Mouse (Mus musculus) testis, postnatal 14 days (tissue): Measurements from ENCODE around the gene Vrtn.

Experiments
- DNase-seq: peaks from one replicate; pipeline ENCODE4 v3.0.0; 2021; ENCODE audit warnings: low spot score

Gene Vrtn

DNA sequence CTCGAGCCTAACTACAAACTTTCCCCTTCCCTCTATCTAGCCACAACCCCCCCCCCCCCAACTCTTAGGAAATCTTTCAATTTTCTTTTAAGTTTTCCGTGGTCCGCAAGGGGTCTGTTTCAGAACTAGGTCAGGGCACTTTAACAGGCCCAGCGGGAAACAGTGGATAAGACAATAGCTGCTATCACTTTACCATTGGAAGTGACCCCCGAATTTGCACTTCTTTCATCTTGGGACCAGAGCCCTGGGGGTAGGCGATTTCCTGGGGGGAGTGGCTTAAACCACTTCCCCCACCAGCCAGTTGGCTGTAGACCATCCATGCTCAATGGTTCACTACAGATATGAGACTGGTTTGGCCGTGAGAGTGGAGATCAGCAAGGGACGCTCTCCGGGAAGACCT, at the start of gene Vrtn:
TSS of gene Vrtn (plus strand) at position 366 of the 400 bp plus-strand sequence.
- DNase-seq = no peak

DNA sequence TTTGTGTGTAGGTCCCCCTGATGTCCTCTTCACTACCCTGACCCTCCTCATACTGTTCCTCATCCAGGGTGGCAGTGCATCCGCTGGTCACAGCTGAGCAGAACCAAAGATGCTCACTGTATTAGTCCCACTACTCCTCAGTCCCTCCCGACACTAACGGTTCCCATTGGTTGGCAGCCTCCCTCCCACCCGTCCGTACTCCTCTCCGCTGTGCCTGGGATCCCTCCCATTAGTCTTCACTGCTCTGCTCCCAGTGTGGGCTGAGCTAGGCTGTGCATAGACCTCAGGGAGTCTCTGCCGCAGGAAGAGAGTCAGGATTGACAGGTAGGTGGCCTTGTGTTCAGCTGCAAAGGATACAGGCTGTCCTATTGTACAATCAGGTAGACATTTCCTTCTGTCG, 42.5 kb upstream of the Vrtn start:
- no peak for DNase-seq

DNA sequence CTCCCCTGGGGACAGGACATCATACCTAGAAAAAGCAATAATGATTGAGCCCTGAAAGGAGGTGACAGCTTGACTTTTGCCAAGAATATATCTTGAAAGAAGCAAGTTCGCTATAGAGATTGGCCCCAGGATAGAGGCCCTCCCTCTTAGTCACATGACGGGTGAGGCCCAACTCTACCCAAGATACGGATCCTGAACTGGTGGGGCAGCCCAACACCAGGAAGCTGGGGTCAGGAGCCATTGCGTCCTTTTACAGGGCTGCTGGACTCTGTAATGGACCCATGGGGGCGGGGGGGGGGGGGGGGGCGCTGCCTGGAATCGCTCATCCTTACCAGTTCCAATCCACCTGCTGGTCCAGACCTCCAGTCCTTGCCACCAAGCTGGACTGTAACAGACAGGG, 36.8 kb upstream of the Vrtn start:
- DNase-seq = no peak

DNA sequence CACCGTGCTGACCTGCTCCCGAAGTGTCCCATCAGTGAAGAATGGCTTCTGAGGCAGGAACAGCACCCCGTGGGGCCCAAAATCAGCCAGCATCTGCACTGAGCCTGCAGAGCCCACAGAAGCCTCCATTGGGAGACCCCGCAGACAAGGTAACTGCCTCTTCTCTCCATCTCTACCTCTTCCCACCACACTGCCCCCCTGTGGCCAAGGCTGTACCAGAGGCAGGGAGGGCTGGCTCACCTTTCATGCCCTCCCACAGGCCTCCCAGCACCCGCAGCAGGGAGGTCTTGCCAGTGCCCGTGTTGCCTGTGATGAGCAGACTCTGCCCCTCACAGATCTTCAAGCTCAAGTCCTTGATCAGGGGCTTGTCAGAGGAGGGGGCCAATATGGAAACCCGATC, 35.0 kb upstream of the Vrtn start:
- no peak for DNase-seq

DNA sequence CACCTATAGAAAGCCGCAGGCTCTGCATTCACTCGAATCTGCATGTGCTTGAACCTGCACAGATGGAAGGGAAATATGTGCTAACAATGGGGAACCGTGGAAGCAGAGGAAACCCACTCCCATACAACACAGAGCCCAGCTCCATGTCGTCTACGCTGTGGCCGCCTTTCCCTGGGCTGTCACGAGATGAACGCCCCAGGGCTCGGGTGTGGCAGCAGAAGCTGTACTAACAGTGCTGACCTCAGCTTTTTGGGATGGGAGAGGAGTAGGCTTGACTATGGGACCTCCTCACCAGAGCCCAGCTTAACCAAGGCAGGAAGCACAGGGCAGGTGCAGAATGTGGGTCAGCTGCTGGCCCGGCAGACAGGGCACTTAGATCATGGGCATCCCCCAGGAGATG, 29.1 kb upstream of the Vrtn start:
- DNase-seq = no peak

DNA sequence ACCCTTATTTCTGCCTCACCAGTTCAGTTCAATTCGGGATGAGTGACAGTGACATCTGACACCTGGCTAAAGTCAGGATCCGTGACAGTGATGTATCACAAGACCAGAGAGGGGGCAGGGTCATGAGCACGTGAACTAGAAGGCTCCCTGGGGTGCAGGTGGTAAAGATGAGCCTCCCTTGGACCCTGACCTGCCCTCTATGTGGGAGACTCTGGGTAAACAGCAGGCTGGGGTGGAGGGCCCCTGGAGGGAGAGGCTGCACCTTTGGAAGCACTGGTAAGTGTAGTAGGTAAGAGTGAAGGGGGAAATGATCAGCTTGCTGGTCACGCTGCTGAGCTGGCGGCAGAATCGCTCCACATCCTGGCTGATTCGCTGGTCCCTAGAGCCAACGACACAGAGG, 28.3 kb upstream of the Vrtn start:
- no peak for DNase-seq

DNA sequence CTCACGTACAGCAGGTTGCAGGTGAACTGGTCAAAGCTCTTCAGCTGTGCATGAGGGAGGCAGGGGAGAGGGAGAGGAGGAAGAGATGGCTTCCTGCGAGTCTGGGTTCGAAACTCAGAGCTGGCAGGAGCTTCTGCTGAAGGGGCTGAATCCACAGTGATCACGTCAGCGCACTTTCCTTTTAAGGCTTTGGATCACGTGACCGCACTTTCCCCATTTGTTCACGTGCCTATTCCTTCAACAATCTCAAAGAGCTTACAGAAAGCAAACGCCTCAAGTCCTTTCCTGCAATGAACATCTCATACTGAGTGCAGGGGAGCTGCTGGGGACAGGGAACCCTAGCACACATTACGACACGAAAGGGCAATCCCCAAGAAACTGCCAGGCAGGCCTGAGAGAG, 26.8 kb upstream of the Vrtn start:
- DNase-seq = no peak

DNA sequence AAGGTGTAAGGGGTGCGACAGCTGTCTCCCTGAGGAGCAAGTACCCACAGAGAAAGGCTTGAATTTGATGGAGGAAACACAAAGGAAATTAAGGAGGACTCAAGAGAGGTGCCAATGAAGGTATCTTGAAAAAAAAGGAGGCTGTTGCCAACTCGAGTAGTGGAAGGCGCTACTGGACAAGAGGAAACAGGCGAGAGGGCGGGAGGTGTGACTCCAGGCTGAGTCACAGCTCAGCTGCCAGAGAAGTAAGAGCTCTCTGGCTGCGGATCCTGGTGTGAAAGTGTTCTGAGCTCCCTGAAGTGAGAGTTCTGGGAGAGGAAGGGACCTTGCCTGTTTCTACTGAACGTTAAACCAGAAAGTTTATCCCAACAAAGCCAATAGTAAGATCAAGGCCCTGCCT, 26.3 kb upstream of the Vrtn start:
- DNase-seq = no peak

DNA sequence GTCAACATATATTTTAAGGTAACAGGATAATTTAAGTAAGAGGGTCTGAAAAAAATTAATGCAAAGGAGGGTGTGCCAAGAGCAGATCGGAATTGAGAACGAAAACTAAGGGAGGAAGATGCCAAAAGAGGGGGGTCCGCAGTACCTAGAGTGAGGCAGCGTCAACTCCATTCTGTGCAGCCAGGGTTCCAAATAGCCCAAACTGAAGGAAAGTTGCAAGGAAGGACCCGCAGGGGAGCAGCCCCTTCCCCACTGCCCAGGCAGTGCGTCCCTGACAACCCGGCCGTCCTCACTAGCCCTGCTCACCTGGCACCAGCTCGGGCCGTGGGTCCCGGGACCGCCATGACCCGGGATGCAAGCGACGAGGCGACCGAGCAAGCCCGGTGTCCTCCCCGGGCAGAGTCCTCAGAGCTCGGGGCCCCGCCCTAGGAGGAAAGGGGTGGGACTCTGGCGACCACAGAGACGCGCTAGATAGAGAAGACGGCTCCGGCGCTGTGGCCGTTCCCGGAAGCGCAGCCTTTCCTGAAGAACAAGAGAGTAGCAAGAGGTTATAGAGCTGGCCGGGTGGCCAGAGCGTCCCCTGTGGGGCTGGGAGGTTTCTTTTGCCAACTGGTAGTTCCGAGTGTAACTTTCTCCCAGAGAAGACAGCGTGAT, 23.7 kb upstream of the Vrtn start, which contains the start of gene Abcd4:
TSS of gene Abcd4 (minus strand) at position 437 of the 654 bp plus-strand sequence.
- DNase-seq = peak; percentile 91

DNA sequence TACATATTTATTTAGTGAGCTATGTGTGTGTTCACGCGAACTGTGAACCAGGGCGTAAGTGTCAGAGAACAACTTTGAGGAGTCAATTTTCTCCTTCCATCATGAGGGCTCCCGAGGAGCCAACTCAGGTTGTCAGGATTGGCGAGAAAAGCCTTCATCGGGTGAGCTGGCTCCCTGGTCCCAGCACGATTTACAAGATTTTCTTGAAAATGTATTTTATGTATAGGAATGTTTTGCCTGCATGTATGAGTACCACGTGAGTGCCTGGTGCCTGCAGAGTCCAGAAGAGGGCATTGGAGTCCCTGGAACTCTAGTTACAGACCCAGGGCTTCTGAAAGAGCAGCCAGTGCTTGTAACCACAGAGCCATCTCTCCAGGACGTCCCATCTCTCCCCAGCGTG, 23.2 kb upstream of the Vrtn start:
- DNase-seq = no peak

DNA sequence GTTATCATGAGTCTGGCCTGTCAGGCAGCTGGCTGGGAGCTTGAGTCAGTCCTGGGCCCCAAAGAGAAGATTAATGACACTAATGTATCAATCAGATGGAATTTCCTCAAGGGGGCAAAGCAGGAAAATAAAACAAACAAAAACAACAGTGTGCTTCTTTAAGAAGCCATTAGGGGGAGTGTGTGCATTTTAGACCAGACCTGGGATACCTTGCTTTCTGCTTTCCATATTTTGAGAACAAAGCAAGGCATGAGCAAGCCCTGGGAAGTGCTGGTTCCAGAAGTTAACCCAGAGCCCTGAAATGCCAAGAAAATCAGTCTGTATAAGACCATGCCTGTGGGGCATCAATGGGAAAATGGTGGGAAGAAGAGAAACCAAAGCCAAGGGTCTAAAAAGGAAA, 19.8 kb upstream of the Vrtn start:
- no peak for DNase-seq

DNA sequence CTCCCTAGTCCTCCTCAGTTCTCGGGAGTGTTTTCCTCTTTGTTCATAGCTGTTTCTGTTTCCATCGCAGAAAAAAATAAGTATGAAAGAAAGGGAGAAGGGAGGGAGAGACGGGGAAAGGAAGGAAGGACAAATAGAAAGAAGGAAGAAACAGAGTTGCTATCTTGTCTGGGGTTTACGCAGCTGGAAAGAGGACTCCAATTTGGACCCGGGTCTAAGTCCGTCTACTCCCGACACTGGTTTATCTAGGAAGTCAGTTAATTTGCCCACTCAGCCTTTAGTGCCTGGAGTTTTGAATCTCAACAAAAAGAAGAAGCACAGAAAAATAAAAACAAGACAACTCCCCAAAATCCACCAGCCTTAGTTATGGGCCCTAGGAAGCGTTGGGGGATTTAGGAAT, 16.2 kb upstream of the Vrtn start:
- no peak for DNase-seq

DNA sequence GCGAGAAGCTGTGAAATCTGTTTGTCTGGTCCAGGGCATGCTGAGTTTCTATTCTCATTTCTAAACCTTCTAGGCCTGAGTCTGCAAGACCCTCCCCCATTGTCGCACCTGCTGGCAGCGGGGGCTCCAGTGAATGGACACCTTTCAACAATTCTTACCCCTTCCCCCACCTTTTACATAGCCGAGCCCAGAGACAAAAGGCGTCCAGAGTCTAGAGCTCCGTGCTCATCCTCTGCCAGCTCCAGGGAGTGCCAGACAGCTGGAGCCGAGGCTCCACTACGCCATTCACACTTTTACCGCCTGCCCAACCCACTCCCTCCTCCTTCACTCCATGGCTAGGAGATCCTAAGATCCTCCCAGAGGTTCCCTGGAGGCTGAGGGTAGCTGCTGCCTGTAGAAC, 15.7 kb upstream of the Vrtn start:
- no peak for DNase-seq

DNA sequence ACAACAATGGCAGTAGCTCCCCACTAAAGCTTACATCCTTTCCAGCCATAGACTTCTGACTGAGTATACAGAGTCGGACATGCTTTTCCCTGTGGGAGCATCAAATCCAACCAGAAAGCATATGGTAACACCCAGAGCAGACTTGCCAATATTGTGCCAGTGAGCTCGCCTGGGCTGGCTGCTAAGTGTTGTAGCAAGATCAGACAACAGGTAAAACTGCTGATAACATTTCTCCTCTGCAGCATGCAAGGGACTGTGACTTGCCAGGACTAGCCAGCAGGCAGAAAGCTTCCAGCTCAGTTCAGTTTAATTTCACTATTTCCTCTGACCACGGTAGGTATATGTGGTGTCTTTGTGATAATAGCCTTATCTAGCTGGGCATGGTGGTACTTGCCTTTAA, 9.0 kb upstream of the Vrtn start:
- no peak for DNase-seq

DNA sequence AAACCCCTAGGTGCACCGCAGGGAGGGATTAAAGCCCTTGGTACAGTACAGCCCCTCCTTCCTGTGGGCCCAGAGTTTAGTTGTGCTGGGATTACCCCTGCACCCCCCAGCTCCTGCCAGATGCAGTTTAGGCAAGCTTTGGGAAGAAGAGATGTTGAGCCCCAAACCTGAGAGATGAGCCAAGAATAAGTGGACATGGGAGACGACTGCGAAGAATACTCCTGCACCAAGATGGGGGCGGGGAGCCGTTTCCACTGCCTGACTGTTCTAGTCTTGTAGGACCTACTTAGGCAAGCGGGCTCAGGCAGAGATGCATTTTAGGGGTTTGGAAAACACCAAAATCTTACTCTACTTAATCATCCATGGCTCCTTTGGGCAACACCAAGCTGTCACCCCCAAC, 566 bp upstream of the Vrtn start:
- DNase-seq = no peak

DNA sequence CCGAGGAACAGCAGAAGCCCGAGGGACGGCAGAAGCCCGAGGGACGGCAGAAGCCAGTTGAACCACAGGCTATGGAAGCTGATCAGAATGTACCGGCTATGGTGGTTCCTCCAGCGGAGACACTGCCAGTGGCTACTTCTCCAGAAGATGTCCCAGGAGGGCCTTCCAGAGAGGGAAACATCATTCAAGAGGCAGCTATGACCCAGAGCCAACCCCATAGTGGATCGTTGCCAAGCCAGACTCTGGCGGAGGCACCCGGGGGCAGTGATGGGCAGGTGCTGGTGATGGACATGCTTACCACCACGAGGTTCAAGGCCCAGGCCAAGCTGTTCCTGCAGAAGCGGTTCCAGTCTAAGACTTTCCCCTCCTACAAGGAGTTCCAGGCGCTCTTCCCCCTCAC, 9.4 kb downstream of the Vrtn start:
- no peak for DNase-seq

DNA sequence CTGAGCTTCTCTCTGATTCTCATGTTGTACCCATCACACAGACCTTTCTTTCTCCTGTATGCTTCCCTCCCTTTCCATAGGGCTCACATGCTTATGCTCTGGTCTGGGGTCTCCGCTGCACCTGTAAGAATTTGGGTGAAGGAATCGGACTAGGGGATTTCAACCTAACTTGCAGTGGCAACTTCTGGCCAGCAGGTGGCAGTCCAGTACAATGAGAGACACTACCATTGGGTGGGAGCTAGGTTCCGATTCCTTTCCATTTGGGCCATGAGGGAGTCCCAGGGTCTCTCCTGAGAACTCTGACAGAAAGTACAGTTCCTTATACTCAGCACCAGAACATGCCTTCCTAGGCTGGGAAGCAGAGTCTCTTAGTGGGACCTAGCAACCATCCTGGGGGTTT, 13.1 kb downstream of the Vrtn start:
- peak; percentile 33 for DNase-seq

DNA sequence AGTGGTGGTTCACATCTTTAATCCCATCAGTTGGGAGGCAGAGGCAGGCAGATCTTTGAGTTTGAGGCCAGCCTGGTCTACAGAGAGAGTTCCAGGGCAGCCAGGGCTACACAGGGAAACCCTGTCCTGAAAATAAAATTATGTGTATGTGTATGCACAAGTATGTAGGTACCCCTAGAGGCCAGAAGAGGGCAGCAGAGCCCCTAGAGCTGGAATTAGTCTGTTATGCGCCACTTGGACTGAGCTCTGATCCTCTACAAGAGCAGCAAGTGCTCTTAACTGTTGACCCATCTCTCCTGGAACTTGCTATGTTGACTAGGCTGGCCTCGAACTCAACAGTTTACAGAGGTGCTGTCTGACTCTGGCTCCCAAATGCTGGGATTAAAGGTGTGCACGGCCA, 29.7 kb downstream of the Vrtn start:
- DNase-seq = no peak

DNA sequence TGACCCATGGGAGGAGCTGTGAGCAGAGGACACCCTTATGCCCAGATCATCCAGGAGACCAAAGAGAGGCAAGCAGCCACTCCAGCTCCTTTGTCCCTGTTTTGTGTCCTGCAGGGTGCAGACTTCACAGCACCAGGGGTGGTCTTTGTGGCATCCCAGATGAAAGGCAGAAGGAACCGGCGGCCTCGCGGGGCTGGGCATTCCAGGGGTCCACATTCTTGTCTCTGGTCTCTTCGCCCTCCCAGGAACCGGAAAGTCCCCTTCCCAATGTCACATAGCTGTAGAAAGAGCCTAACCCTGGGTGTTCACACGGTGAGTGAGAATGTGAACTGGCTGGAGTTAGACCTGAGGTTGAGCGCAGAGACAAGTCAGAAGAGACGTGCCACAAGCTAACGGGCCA, 30.8 kb downstream of the Vrtn start:
- no peak for DNase-seq

DNA sequence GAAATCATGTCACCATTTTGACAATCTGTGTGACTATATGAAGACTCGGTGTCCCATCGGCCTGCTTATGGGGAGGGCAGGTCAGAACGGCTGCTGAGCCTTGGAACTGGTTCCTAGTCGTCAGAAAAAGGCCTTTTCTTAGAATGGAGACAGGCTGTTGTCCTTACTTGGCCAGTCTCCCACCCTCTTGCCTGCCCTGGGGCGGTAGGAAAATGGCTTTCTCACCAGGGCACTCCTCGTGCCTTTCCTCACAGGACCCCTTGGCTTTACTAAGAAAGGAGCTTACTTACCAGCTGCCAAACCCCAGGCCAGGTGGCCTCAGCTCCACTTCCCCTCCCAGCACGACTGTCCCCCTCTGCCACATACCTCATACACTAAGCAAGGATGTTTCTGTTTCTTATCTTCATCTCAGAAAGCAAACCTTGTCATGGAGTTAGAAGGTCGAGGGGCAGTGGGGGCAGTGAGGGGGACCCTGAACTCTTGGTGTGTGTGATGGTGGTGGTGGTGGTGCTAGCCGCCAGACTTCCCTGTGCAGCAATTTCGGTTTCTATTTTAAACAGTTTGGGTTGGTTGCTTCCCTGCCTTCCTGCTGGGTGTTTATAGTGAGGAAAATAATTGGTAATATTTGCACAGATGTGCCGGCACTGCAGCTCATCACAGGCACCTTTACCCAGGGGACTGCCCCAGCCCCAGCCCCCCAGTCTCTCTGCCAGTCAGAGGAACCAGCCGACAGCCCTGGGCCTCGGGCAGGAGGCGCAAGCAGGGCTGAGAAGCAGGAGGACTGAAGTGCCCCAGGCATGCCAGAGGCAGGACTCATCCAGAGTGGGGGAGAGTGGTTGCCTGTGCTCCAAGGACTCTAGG, 34.1 kb downstream of the Vrtn start:
- no peak for DNase-seq

DNA sequence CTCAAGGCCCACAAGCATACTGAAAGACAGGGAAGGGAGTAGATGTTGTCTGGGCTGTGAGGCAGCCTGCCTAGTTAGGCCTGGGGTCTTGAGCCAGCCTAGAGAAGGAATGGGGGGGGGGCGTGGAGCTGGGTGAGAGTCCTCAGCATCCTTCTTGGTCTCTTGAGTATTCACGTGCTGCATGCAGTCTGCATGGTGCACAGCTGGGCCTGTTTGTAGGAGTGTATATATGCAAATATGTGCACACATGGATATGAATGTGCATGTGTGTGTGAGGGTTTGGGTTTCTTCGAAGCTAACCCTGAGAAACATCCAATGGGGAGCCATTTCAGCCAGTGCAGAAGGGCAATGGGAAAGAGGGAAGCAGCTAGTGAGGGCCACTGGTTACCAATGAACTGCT, 35.2 kb downstream of the Vrtn start:
- no peak for DNase-seq

DNA sequence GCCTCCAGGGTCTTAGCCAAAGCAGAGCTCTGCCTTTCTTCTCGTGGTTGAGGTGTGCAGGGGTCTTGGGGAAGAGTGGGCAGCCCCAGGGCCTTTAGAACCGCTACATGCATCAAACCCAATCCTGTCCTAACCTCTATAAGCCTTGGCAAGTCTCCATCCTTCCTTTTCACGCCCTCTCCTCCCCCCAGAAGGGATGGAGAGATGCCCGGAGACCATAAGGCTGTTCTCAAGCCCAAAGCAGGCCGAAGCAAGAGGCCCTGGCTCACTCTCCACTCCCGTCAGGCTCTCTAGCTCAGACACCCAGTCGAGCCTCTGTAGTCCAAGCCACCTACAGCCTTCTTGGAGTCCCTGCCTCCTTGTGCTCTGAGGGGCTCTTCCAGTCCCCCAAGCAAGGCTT, 43.8 kb downstream of the Vrtn start:
- DNase-seq = no peak

DNA sequence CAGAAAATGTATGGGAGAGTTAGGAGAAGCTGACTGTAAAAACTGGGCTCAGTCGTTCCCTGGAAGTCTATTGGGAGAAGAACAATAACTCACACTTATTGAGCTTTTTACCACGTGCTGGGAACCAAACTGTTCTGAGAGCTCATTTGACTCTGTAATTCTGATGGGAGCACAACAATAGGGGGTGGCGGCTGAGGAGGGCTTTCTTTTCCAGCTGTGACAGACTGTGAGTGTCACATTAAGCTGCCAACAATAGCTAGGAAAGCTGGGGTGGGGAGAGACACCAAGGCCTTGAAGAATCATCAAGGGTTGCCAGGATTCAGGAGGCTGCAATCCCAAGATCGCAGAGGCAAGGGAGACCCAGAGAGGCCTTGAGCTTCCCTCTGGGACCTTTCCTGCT, 45.4 kb downstream of the Vrtn start:
- no peak for DNase-seq

DNA sequence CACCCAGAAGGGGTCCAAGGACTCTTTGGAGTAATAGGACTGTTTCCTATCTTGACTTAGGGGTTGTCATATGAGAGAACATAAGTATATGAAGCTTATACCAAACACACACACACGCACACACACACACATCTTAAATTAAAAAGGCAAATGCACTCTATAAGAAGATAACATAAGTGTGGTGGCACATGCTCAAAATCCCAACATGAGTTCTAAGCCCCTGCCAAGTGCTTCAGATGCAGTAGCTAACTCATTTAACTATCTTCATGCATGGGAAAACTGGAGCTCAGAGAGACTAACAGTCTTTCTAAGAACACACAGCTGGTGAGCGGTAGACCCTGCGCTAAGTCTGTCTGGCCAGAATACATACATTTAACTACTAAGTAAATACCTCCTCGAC, 46.7 kb downstream of the Vrtn start:
- no peak for DNase-seq
